Mouse (Mus musculus) liver, embryonic 14.5 days (tissue): Measurements from ENCODE around the gene Bcar3.

Experiments
- CTCF ChIP-seq: IDR thresholded peaks from 2 replicates; pipeline ENCODE4 v1.5.1; 2016; ENCODE audit warnings: antibody characterized with exemption, low read depth, control low read depth
- EP300 ChIP-seq: IDR thresholded peaks from 2 replicates; pipeline ENCODE4 v1.6.1; 2016; ENCODE audit warnings: antibody characterized with exemption, low read depth

DNA sequence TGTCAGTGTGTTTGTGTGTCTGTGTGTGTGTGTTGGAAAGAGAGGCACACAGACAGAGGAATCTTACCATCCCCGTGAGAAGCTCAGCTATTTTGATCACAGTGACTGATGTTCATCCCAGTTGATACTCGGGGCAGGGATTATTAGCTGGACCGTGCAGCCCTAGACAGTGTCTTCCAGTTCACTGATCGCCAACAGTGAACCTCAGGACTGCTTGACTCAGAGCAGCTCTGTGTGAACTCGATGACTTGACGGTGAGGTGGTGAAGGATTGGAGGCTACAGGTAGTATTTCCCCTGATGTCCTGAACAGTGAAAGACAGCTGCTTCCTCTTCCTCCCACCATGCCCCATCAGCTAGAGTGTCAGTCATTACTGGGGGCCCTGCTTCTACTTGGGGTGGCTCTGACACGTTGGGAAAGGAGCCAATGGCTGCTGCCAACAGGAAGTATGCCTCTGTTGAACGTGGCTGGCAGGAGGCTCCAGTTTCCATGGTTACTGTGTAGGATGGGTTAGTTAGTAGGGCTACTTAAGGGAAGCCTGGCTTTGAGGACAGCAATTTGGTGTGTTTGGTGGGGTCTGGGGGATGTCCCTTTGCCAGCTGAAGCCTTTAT lies 186.2 kb downstream of the Bcar3 start:
- TF ChIP-seq CTCF (no peak), EP300 (no peak)
